Mouse (Mus musculus) neural tube, embryonic 12.5 days (tissue): ENCODE results near the gene Tmem181a. TPM values are rescaled to one million over a fixed set of nuclear protein-coding genes. Genes with fewer than 3 reads are reported as not detected.
"Not testable (repeated sequence)": the region's sequence is repeated elsewhere in the genome, so short reads cannot be mapped to it uniquely, and the experiment has no call there.

ENCODE experiments used
- ATAC-seq: fragments of 200-750 bp; cut with Nextera tagmentation; 2 replicates; pipeline ENCODE4 v1.8.0; 2017; ENCODE audit warnings: low read depth, mild to moderate bottlenecking, moderate TSS enrichment, moderate library complexity; ENCODE audit not compliant: low FRiP score
- H3K27ac ChIP-seq: fragments of 300-500 bp; sonication (generic); 2 replicates; pipeline ENCODE4 v1.5.1; 2016
- H3K27me3 ChIP-seq: fragments of 300-500 bp; sonication (generic); replicated peaks from 2 replicates; pipeline ENCODE4 v1.6.1; 2016; ENCODE audit warnings: mild to moderate bottlenecking
- H3K36me3 ChIP-seq: fragments of 300-500 bp; sonication (generic); 2 replicates; pipeline ENCODE4 v1.6.1; 2016; ENCODE audit warnings: mild to moderate bottlenecking
- H3K4me1 ChIP-seq: fragments of 300-500 bp; sonication (generic); 2 replicates; pipeline ENCODE4 v1.6.1; 2016
- H3K4me2 ChIP-seq: fragments of 300-500 bp; sonication (generic); replicated peaks from 2 replicates; pipeline ENCODE4 v1.6.1; 2016; ENCODE audit warnings: mild to moderate bottlenecking
- H3K4me3 ChIP-seq: fragments of 300-500 bp; sonication (generic); 2 replicates; pipeline ENCODE4 v1.5.1; 2016
- H3K9ac ChIP-seq: fragments of 300-500 bp; sonication (generic); 2 replicates; pipeline ENCODE4 v1.6.1; 2016; ENCODE audit warnings: mild to moderate bottlenecking
- H3K9me3 ChIP-seq: fragments of 300-500 bp; sonication (generic); 2 replicates; pipeline ENCODE4 v1.6.1; 2016; ENCODE audit warnings: mild to moderate bottlenecking
- WGBS: fragments of 180-500 bp; shearing (Covaris S2); methylation state at CpG from one replicate; pipeline ENCODE4 v1.1.7; 2016; 5-methylcytosine and 5-hydroxymethylcytosine counted together
- polyA plus RNA-seq: library from polyadenylated mRNA; unstranded; fragments of >200 nt; fragmentation: Nextera tagmentation; extraction: Ambion mirVana; gene quantifications from 2 replicates; pipeline ENCODE4 v1.2.1, GENCODE M21; 2016

Gene Tmem181a
- 33.4 and 36.2 TPM in 2 replicates for polyA plus RNA-seq

DNA sequence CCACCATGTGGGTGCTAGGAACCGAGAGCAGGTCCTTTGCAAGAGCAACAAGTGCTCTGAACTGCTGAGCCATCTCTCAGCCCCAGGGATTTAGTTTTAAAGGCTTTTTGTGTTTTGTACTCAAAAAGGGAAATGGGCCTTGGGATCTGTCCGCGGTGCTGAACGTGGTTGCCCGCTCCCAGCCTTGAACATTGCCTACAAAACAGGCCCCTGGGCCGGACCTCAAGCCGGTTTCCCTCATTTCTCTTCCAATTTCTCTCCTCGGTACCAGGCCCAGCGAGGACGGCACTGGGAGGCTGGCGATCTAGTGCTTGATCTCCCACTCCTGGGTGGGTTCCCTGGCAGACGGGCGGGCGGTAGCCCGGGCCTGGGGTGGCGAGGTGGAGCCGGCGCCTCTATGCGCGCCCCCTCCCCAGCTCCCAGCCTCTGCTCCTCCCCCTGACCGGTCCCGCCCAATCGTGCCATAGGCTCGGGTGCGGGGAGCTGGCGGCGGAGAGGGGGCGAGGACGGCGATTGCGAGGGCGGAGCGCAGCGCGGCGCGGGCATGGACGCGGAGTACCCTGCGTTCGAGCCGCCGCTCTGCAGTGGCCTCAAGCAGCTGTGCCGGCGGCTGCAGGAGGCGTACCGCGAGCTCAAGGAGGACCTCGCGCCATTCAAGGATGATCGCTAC lies at the start of gene Tmem181a:
TSS of gene Tmem181a (plus strand) at position 461 of the 670 bp plus-strand sequence.
- H3K9ac ChIP-seq, H3K27ac ChIP-seq, H3K27me3 ChIP-seq, H3K9me3 ChIP-seq, H3K36me3 ChIP-seq, H3K4me1 ChIP-seq: not testable (repeated sequence)
- ATAC-seq, result peak; percentile 72
- Histone ChIP-seq H3K4me2 (peak within 1 kb of the TSS; percentile 52), H3K4me3 (0 out of 2 replicates have a peak within 1 kb of the TSS, but pooled peaks have one; percentile 21)
- WGBS, result 0% methylated on average over 8 of the region's 51 CpGs

DNA sequence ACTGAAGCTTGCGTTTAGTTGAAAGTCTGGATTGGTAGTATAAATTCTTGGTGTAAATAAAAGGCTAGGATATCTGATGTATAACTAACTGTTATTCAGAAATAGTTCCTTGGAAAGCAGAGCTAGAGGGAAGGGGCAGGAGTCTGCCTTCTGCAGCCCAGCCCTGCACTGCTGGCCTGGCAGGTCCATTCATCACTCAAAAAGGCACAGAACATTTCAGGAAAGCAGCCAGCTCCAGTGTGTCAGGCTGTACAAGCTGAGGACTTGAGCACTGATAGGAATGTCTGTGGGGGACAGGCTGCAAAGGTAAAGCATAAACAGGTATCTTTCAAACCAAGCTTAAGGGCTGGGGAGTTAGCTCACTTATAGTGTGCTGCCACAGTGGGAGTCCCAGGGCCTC lies 44.9 kb upstream of the Tmem181a start:
- H3K9me3 ChIP-seq, result no peaks in the 10 kb centered on the region
- no peaks in the 10 kb centered on the region for H3K4me1 ChIP-seq
- no peak overlapping the region for H3K9ac ChIP-seq
- no peak overlapping the region for H3K4me3 ChIP-seq
- H3K27me3 ChIP-seq, result no peaks in the 10 kb centered on the region
- ATAC-seq, result no peak
- 88% methylated on average over 1 of the region's 1 CpGs for WGBS
- H3K27ac ChIP-seq, result no peak overlapping the region
- peaks cover 61% of the 10 kb centered on the region for H3K36me3 ChIP-seq
- H3K4me2 ChIP-seq, result no peak overlapping the region

DNA sequence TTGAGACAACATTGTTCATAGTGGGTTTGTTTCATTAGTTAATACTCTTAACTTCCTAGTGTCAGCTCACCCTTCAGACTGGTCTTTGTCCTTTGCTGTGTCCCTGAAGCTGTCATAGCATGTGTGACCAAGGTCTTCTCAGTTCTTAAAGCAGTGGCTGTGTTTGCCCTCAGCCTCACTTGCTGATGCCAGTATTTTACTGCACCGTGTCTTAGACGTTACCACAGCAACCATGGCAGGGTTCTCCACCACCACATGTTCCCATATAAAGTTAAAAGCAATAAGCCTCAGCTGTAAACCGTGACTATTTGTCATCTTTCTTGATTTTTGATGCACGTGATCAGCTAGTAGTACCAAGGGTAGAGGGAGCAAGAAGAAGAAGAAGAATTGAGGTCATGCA lies 41.0 kb upstream of the Tmem181a start:
- Histone ChIP-seq H3K4me2 (no peak overlapping the region), H3K9ac (no peak overlapping the region), H3K27me3 (no peaks in the 10 kb centered on the region), H3K4me3 (no peak overlapping the region), H3K27ac (no peak overlapping the region), H3K9me3 (no peaks in the 10 kb centered on the region), H3K4me1 (no peaks in the 10 kb centered on the region), H3K36me3 (peaks cover 49% of the 10 kb centered on the region)
- WGBS, result 93% methylated on average over 4 of the region's 4 CpGs
- ATAC-seq, result no peak

DNA sequence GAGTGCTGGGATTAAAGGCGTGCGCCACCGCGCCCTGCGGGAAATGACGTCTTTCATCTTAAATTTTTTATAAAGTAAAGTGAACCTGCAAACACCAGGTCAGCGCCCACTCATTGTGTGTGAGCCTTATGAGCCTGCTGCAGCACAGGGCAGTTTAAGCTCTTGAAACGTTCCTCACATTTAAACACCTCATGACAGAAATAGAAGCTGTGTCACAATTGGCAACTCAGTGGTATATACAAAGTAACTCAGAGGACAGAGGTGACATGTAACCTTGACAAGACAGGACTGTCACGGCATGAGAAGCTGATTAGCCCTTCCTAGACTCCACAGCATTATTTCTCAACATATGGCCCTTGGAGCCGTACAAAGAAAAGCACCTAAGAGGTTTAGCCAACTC lies 40.1 kb upstream of the Tmem181a start:
- no peak for ATAC-seq
- Histone ChIP-seq H3K4me2 (no peak overlapping the region), H3K4me3 (no peak overlapping the region), H3K9ac (no peak overlapping the region), H3K9me3 (no peaks in the 10 kb centered on the region), H3K4me1 (no peaks in the 10 kb centered on the region), H3K36me3 (peaks cover 46% of the 10 kb centered on the region), H3K27ac (no peak overlapping the region), H3K27me3 (no peaks in the 10 kb centered on the region)
- 96% methylated on average over 10 of the region's 10 CpGs for WGBS

DNA sequence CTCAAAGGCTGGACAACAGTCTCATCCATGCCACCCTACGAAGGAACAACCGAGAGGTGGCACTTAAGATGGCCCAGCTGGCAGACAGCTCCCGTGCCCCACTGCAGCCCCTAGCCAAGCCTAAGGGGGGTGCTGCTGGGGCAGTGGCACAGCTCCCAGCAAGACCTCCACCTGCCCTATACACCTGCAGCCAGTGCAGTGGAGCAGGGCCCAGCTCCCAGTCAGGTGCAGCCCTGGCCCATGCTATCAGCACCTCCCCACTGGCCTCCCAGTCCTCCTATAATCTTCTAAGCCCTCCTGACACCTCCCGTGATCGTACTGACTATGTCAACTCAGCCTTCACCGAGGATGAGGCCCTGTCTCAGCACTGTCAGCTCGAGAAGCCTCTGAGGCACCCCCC lies 24.0 kb upstream of the Tmem181a start:
- no CpG with 5 or more reads among the region's 7 CpGs for WGBS
- H3K36me3 ChIP-seq, result not testable (repeated sequence)

DNA sequence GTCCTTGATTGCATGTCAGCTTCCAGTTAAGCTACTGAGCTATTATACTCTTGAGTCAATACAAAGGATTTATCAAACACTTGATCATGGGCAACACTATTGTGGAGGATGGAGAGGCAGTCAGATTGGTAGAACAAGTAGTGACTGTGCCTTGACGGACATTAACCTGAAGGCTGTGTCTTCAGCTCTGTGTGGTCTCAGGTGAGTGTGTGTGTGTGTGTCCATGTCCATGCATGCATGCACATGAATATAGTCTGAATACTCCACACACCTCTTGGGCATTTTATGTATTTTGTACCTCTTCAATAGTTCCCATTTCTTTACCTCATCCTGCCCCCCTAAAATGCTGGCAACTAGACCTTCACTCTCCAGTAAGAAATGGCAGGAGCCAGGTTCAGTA lies 5.4 kb upstream of the Tmem181a start:
- not testable (repeated sequence) for H3K4me1 ChIP-seq, H3K36me3 ChIP-seq, ATAC-seq, H3K4me2 ChIP-seq, H3K27me3 ChIP-seq, H3K9ac ChIP-seq, H3K27ac ChIP-seq, H3K9me3 ChIP-seq, H3K4me3 ChIP-seq
- WGBS, result 97% methylated on average over 1 of the region's 1 CpGs

More for the DNA sequence above, 24.0 kb upstream of the Tmem181a start:
- H3K27ac ChIP-seq, H3K4me1 ChIP-seq, H3K9me3 ChIP-seq, H3K4me3 ChIP-seq, ATAC-seq, H3K9ac ChIP-seq, H3K4me2 ChIP-seq, H3K27me3 ChIP-seq: not testable (repeated sequence)

DNA sequence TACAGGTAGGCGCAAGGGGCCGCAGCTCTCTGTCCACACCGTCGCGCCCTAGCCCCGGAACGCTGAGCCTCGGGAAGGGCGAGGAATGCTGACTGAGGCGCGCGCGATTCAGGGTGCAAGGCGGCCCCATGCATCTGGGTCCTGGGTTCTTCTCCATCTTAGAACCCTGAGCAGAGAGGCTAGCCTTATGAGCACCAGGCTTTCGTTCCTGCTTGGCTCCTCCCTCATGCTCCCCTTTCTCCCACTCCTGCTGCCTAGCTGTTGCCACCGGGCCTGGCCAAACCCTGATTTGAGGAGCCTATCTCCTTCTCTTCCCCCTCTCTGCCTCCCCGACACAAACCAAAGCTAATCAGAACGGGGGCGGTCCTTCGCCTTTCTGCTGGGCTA lies 403 bp downstream of the Tmem181a start:
- H3K36me3 ChIP-seq, H3K27ac ChIP-seq, H3K4me1 ChIP-seq, H3K27me3 ChIP-seq, ATAC-seq, H3K9ac ChIP-seq, H3K9me3 ChIP-seq: not testable (repeated sequence)
- H3K4me2 ChIP-seq, result peak overlapping the region; percentile 52
- H3K4me3 ChIP-seq, result 0 out of 2 replicates have a peak overlapping the region, but pooled peaks have one; percentile 21
- WGBS, result under 1% methylated on average over 19 of the region's 20 CpGs

DNA sequence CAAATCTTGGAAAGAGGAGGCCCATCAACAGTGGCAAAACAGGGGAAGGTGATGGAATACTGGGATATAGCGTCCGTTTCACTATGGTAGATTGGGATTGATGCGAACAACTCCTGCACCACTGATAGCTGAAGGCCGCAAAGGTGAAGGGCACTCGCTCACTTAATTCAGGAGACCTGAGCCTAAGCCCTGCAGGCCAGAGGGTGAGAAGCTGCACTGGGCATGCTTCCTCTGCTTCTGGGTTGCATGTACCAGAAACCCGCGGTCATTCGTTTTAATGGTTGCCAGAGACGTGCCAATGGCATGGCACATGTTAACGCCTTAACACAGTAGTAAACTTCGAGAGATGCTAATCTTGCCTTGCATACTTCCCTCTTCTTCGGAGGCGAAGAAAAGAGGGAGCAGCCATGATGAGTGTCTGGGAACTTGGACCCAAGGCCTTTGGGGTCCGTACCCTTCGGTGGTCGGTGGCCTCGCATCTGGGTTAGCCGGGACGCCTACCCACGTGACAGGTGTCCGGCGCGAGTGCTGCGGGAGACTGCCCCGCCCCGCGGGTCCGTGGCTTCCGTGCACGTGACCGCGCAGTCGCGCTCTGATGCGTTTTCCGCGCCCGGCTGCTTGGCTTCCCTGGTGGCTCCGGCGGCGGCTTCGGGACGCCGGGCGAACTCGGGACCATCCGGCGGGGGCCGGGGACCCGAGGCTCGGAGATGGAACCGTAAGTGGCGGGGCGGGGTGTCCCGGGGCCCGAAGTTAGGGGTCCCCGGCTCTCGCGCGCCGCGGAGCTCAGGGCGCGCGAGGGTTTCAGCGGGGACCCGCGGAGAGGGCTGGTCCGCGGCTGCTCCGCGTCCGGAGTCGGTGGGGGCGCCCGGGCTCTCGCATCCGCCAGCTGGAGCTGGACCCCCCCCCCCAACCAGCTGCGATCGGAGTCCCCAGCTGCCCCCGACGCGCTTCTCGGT lies 13.5 kb downstream of the Tmem181a start:
- not testable (repeated sequence) for H3K27ac ChIP-seq, H3K9me3 ChIP-seq, H3K36me3 ChIP-seq, H3K4me1 ChIP-seq, H3K27me3 ChIP-seq
- WGBS, result 1% methylated on average over 78 of the region's 84 CpGs
- peak overlapping the region; percentile 61 for H3K4me2 ChIP-seq
- peak overlapping the region; percentile 51 for H3K4me3 ChIP-seq
- peak overlapping the region; percentile 62 for H3K9ac ChIP-seq
- ATAC-seq, result peak; percentile 91

DNA sequence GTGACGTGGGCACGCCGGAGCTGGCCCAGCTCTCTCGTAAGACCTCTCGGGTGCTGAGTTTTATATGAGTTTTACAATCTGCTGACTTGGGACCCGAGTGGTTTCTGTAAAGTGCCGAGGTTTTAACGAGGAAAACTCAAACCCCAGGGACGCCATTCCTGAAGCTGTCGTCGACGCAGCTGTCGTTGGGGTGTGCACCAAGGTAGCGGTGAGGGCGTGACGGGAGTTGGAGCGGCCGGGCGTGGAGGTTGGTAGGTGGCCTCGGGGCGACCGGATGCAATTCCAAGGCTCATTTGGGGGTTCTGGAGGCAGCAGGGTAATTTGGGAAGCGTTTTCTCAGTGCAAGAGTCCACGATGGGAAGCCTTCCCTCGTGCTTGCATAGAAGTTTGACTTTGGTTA lies 14.2 kb downstream of the Tmem181a start:
- Histone ChIP-seq H3K4me2 (peak overlapping the region; percentile 61), H3K4me3 (peak overlapping the region; percentile 51), H3K9ac (peak overlapping the region; percentile 62)
- WGBS, result under 1% methylated on average over 25 of the region's 25 CpGs
- not testable (repeated sequence) for H3K27me3 ChIP-seq, H3K9me3 ChIP-seq, H3K36me3 ChIP-seq, H3K4me1 ChIP-seq, H3K27ac ChIP-seq
- peak; percentile 15; the same call in 1 of the 2 replicates for ATAC-seq

DNA sequence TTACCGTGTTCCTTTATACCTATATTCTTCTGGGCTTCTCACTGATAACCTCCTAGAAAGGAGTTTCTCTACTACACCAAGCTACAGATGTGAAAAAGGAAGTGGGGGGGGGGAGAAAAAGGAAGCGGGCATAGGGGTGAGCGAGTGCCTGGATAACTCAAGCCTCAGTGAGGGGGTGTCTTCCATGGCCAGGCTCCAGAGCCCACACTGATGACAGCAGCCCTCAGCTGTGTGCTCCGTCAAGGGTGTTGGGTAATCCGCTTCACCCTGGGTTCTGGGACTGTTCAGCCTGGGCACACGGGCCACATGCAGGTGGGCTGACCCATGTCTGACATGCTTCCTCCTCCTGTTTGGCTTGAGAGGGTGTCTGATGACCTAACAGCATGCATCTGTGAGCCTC lies 15.3 kb downstream of the Tmem181a start:
- H3K4me3 ChIP-seq, H3K27ac ChIP-seq, H3K9me3 ChIP-seq, H3K36me3 ChIP-seq, H3K4me2 ChIP-seq, H3K9ac ChIP-seq, H3K27me3 ChIP-seq, H3K4me1 ChIP-seq, ATAC-seq: not testable (repeated sequence)
- WGBS, result 93% methylated on average over 6 of the region's 6 CpGs

DNA sequence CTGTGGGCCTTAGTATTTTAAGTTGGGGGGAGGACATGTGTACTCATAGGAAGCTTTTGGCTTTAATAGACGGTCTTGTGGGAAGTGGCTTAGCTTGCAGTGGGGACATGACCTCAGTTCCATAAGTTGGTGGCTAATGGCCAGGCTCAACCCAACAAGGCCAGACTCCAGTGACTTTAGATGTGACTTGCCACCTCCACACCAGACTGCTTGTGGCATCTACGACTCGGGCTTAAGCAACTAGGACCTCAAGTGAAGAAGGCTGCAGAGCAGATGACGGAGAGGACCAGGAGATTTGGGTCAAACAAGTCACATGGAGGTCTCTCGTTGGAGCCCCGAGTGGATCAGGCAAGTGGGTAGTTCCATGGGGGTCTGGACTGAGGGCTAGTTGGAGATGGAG lies 18.0 kb downstream of the Tmem181a start:
- not testable (repeated sequence) for H3K27me3 ChIP-seq, ATAC-seq, H3K36me3 ChIP-seq, H3K27ac ChIP-seq, H3K4me2 ChIP-seq, H3K4me3 ChIP-seq, H3K9ac ChIP-seq, H3K9me3 ChIP-seq, H3K4me1 ChIP-seq
- 94% methylated on average over 6 of the region's 6 CpGs for WGBS

DNA sequence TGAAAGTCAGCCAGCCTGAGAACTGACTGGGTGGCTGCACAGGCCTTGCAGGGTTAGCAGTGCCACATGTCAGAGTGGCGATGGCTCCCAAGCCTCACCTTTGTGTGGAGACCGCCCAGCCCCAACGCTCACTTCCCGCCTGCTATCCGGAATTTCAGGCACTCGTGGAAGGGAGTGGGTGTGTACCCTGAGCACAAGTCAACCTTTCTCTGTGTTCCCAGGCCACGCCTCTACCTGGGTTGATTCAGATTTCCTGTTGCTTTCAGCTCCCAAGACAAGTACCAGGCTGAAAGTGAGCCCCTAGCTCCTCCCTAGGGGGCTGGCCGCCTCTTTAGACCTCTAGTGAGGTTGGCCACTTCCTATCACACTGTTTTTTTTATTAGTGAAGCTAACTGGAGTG lies 22.5 kb downstream of the Tmem181a start:
- ATAC-seq, H3K9me3 ChIP-seq, H3K9ac ChIP-seq, H3K36me3 ChIP-seq, H3K27ac ChIP-seq, H3K27me3 ChIP-seq, H3K4me2 ChIP-seq, H3K4me3 ChIP-seq, H3K4me1 ChIP-seq: not testable (repeated sequence)
- WGBS, result 75% methylated on average over 8 of the region's 8 CpGs
